Mouse (Mus musculus) embryonic facial prominence, embryonic 10.5 days (tissue): ENCODE measurements around the gene Efna5. TPM values are rescaled to one million over a fixed set of nuclear protein-coding genes. Genes with fewer than 3 reads are reported as not detected.

Experiments
- DNase-seq: peaks from one replicate; pipeline ENCODE4 v3.0.0-alpha.2; 2017; ENCODE audit warnings: low spot score
- H3K27ac ChIP-seq: fragments of 300-500 bp; sonication (generic); replicated peaks from 2 replicates; pipeline ENCODE4 v1.5.1; 2016; ENCODE audit warnings: mild to moderate bottlenecking
- H3K27me3 ChIP-seq: fragments of 300-500 bp; sonication (generic); replicated peaks from 2 replicates; pipeline ENCODE4 v1.6.1; 2016; ENCODE audit warnings: low read depth, mild to moderate bottlenecking; ENCODE audit not compliant: poor library complexity, severe bottlenecking
- H3K36me3 ChIP-seq: fragments of 300-500 bp; sonication (generic); replicated peaks from 2 replicates; pipeline ENCODE4 v1.6.1; 2016; ENCODE audit warnings: mild to moderate bottlenecking, moderate library complexity
- H3K4me1 ChIP-seq: fragments of 300-500 bp; sonication (generic); 2 replicates; pipeline ENCODE4 v1.6.1; 2016
- H3K4me3 ChIP-seq: fragments of 300-500 bp; sonication (generic); 2 replicates; pipeline ENCODE4 v1.5.1; 2016; ENCODE audit warnings: mild to moderate bottlenecking, moderate library complexity
- H3K9me3 ChIP-seq: fragments of 300-500 bp; sonication (generic); 2 replicates; pipeline ENCODE4 v1.6.1; 2016; ENCODE audit warnings: mild to moderate bottlenecking
- WGBS: fragments of 180-500 bp; shearing (Covaris S2); methylation state at CpG from one replicate; pipeline ENCODE4 v1.1.7; 2016; 5-methylcytosine and 5-hydroxymethylcytosine counted together
- polyA plus RNA-seq: library from polyadenylated mRNA; unstranded; fragments of >200 nt; fragmentation: Nextera tagmentation; extraction: Ambion mirVana; gene quantifications from 2 replicates; pipeline ENCODE4 v1.2.1, GENCODE M21; 2016

Gene Efna5
- polyA plus RNA-seq, 1 experiment from 2014 or later, result 61.8 TPM

DNA sequence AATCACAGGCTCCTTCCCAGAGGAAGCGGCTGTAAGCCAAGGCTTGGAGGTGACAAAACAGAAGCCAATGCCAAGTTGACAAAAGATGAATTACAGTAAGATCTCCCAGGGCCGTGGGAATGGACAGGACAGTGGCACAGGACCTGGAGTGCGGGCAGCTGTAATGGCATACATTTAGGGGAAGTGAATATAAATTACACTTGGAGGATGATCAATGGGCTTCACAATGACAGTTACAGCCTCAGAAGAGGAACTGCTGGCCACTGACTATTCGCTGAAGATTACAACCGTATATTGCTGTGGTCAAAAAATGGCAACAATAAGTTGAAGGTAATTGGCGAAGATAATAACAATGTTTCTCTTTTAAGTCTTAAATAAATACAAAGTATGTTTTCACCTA is 67.7 kb downstream of the Efna5 start:
- Histone ChIP-seq H3K27ac (no peak overlapping the region), H3K9me3 (no peaks in the 10 kb centered on the region), H3K27me3 (no peaks in the 10 kb centered on the region), H3K36me3 (no peaks in the 10 kb centered on the region), H3K4me3 (no peak overlapping the region), H3K4me1 (peaks cover 27% of the 10 kb centered on the region)
- no peak for DNase-seq
- 94% methylated on average over 6 of the region's 6 CpGs for WGBS

DNA sequence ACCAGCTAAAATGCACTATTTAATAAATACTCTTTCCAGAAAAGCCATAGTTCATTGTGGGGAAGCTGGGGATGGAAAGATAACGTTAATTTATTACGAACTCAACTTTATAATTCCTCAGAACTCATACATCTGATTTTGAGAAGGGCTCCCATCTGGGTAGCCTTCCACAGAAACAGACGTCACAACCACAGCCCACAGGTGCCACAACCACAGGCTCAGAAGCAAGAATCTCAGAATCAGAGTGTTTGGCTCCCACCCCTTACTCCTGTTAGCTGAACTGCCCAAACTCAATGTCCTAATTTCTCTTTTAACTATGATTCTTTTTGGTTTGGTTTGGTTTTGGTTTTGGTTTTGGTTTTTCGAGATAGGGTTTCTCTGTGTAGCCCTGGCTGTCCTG is 73.2 kb downstream of the Efna5 start:
- WGBS, result 91% methylated on average over 4 of the region's 4 CpGs
- no peaks in the 10 kb centered on the region for H3K9me3 ChIP-seq
- H3K27ac ChIP-seq, result no peak overlapping the region
- no peak for DNase-seq
- H3K36me3 ChIP-seq, result peaks cover 7% of the 10 kb centered on the region
- H3K4me3 ChIP-seq, result no peak overlapping the region
- H3K27me3 ChIP-seq, result no peaks in the 10 kb centered on the region
- H3K4me1 ChIP-seq, result peaks cover 4% of the 10 kb centered on the region; the same call in 1 of the 2 replicates

DNA sequence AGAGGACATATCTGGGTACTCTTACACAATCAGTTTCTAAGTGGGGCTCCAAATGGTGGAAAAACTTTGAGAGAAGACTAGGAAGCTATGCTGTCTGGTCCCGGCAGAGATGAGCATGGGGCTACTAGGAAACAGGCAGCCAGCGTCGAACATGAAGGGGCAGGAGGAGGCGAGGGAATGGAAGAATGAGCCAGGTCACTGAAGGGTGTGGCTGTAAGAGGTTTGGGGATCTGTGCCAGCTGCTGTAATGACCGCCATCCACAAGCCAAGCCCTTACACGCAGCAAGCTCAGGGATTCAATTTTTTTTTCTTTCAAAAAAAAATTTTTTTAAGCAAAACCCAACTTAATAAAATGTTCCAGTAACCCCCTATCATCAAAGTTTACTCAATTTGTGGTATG is 74.5 kb downstream of the Efna5 start:
- H3K36me3 ChIP-seq, result peaks cover 7% of the 10 kb centered on the region
- H3K27ac ChIP-seq, result no peak overlapping the region
- H3K9me3 ChIP-seq, result no peaks in the 10 kb centered on the region
- H3K4me3 ChIP-seq, result no peak overlapping the region
- no peaks in the 10 kb centered on the region for H3K27me3 ChIP-seq
- WGBS, result 94% methylated on average over 6 of the region's 6 CpGs
- H3K4me1 ChIP-seq, result peaks cover 7% of the 10 kb centered on the region; the same call in 1 of the 2 replicates
- no peak for DNase-seq

DNA sequence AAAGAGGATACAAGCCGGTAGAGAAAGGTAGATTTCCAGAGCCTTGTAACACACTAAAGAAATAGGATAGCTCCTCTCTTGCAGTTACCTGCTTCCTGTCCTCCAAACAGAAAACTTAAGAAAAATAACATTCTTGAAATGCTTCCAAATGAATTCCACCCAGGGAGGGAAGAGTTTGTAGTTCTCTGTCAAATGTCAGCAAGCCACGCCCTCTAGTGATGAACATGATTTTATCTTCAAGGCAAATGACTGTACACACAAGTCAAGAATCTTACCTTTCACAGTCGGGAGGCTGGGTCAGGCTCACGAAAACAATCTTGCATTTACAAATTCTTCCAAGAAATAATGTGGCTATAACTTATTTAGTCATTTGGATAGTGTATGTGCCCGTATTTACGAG is 78.4 kb downstream of the Efna5 start:
- 86% methylated on average over 6 of the region's 6 CpGs for WGBS
- Histone ChIP-seq H3K27me3 (no peaks in the 10 kb centered on the region), H3K9me3 (no peaks in the 10 kb centered on the region), H3K4me1 (peaks cover 10% of the 10 kb centered on the region; the same call in 1 of the 2 replicates), H3K4me3 (no peak overlapping the region), H3K36me3 (peaks cover 7% of the 10 kb centered on the region), H3K27ac (no peak overlapping the region)
- DNase-seq, result no peak

DNA sequence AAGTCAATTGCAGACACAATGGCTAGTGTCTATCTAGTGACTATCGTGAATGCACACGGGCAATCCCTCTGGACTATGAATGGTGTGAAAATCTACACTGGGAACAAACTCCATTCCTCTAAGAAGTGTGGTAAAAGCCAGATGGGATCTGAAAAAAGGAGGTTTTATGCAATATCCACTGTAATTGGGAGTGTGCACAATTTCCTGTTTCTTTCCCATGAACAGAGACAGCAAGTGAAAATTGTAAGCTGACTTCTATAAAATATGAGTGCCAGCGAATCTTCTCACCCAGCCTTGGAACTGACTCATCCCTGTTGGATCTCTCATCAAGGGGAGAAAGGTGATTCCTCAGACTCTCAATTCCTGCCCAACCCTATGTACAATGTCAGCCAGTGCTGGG is 83.8 kb downstream of the Efna5 start:
- 96% methylated on average over 3 of the region's 3 CpGs for WGBS
- no peak for DNase-seq
- Histone ChIP-seq H3K36me3 (no peaks in the 10 kb centered on the region), H3K9me3 (no peaks in the 10 kb centered on the region), H3K27ac (no peak overlapping the region), H3K27me3 (no peaks in the 10 kb centered on the region), H3K4me1 (peaks cover 20% of the 10 kb centered on the region), H3K4me3 (no peak overlapping the region)

DNA sequence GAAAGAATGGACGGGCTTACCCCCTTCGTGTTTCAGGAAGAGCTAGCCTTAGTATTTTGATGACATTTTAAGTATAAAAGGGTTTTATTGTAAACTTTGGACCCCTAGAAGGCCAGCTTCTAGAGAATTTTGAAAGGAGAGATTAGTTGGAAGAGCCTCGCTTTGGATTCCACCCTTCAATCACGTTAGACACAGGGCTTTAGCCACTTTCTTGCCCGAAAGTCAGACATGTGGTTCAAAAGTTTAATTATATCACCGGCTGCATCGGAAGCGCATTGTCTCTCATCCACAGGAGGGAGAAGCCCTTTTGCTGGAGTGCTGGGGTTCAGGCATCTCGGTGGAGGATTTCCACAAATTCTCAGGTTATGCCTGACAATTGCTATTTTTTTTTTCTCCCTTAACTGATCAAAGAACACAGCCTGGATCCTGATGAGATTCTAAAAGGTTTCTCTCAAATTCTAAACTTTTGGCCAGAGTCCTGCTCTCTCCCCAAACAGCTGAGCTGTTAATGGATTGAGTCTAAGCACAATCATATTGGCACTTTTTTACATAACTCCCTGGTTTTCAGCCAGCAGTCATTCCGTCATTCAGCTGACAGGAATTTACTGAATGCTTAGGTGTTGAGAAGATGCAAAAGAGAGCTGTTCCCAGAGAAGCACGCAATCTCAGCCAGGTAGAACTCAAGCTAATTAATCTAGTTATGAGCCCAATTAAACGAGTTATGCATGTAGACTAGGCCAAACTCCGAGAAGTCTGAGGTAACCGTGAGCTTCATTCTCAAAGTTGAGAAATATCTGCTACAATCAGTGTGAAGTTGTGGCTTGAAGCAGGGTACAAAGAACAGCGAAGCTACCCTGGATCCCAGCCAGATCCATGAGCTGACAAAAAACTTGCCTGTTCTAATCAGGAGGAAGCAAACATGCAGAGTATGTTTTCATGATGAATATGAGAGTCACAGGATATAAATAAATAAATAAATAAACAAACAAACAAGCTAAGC is 91.5 kb downstream of the Efna5 start:
- Histone ChIP-seq H3K27ac (no peak overlapping the region), H3K4me3 (no peak overlapping the region), H3K27me3 (no peaks in the 10 kb centered on the region), H3K36me3 (no peaks in the 10 kb centered on the region), H3K9me3 (no peaks in the 10 kb centered on the region), H3K4me1 (peaks cover 70% of the 10 kb centered on the region)
- WGBS, result 31% methylated on average over 15 of the region's 15 CpGs
- DNase-seq, result no peak

DNA sequence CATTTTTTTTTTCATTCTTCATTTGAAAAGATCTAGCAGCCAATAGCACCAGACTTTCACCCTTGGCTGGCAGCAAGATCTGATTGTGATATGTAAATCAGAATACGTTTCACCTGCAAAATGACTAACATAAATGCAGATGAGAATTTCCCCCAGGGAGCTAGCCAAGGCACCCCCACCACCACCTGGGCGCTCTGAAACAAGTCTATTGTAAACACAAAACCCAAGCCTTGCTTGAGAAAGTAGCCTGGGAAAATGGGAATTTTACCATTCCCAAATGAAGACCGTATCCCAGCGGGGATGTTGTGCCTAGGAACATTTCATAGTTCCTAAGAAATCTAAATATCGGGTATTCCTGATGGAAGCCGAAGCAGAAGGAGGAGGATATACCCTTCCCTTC is 92.3 kb downstream of the Efna5 start:
- no peak for DNase-seq
- H3K36me3 ChIP-seq, result no peaks in the 10 kb centered on the region

DNA sequence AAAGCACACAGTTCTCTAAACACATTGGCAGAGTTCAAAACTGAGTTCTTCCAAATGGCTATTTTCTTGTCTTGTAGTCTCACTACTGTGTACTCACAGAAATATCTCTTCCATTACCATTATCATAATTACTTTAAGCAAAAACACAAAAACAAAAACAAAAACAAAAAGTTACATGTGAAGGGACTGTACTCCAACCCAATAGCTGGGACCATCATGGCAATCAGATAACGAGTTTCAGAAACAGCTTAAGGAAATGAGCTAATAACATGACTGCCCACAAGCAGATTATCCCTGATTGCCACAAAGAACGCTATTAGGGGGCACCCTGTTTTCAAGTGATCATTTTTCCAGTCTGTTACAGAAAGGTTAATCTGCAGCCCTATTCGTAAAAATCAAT is 93.3 kb downstream of the Efna5 start:
- Histone ChIP-seq H3K27ac (no peak overlapping the region), H3K4me1 (peaks cover 79% of the 10 kb centered on the region), H3K36me3 (no peaks in the 10 kb centered on the region), H3K9me3 (no peaks in the 10 kb centered on the region), H3K4me3 (no peak overlapping the region), H3K27me3 (no peaks in the 10 kb centered on the region)
- DNase-seq, result no peak
- 29% methylated on average over 3 of the region's 3 CpGs for WGBS

More for the DNA sequence above, 92.3 kb downstream of the Efna5 start:
- H3K4me1 ChIP-seq, result peaks cover 77% of the 10 kb centered on the region
- WGBS, result 40% methylated on average over 6 of the region's 6 CpGs
- H3K4me3 ChIP-seq, result no peak overlapping the region
- H3K27ac ChIP-seq, result no peak overlapping the region
- H3K27me3 ChIP-seq, result no peaks in the 10 kb centered on the region
- H3K9me3 ChIP-seq, result no peaks in the 10 kb centered on the region

DNA sequence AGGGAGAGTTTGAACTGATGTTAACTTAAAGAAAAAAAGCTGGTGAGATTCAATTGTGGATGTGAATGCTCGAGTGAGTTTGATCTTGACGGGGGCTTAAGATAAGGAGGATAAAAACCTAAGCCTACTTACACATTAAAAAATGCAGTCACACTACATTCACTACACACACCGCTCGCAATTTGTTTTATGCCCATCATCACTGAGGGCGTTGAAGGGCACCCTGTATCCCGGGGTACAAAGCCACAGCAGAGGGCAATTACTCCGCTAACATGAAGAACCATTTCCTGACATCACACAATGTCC is 94.6 kb downstream of the Efna5 start:
- no peaks in the 10 kb centered on the region for H3K27me3 ChIP-seq
- no peak overlapping the region for H3K27ac ChIP-seq
- H3K36me3 ChIP-seq, result no peaks in the 10 kb centered on the region
- 59% methylated on average over 7 of the region's 7 CpGs for WGBS
- no peak overlapping the region for H3K4me3 ChIP-seq
- no peaks in the 10 kb centered on the region for H3K9me3 ChIP-seq
- peaks cover 80% of the 10 kb centered on the region for H3K4me1 ChIP-seq
- no peak for DNase-seq

DNA sequence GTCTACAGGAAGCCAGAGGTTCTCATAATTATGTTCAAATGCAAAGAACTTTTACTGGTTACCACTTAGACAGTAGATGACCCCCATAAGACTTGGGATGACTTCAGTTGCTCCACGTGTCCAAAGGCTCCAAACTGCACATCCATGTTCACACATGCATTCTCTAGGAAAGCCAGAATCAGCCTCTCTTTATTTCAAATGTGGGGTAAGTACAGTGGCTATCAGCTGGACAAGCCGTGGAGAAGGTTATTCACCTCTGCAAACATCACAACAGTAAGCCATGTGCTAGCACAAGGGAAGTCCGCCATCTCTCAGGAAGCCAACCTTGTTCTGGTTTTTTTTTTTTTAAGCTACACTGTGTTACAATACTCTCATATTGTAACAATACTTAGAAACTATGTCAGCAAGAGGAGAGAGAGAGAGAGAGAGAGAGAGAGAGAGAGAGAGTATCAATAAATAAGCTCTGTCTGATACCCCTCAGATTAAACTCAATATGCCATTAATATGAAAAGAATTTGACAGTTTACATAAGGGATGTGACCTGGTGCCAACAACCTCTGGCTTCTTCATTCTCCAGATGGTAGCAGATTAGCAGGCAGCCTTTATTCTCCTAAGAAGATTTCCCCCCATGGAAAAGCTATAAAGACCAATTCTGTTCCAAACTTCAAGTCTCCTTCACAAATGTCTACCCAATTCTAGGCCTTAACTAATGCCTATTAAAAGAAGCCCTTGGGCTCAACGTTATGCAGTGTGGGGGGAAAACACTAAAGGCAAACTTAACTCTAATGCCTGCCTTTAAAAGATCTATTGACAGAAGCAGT is 95.1 kb downstream of the Efna5 start:
- Histone ChIP-seq H3K4me3 (no peak overlapping the region), H3K36me3 (no peaks in the 10 kb centered on the region), H3K27ac (no peak overlapping the region), H3K27me3 (no peaks in the 10 kb centered on the region), H3K4me1 (peaks cover 83% of the 10 kb centered on the region), H3K9me3 (no peaks in the 10 kb centered on the region)
- WGBS, result 61% methylated on average over 4 of the region's 4 CpGs
- no peak for DNase-seq

DNA sequence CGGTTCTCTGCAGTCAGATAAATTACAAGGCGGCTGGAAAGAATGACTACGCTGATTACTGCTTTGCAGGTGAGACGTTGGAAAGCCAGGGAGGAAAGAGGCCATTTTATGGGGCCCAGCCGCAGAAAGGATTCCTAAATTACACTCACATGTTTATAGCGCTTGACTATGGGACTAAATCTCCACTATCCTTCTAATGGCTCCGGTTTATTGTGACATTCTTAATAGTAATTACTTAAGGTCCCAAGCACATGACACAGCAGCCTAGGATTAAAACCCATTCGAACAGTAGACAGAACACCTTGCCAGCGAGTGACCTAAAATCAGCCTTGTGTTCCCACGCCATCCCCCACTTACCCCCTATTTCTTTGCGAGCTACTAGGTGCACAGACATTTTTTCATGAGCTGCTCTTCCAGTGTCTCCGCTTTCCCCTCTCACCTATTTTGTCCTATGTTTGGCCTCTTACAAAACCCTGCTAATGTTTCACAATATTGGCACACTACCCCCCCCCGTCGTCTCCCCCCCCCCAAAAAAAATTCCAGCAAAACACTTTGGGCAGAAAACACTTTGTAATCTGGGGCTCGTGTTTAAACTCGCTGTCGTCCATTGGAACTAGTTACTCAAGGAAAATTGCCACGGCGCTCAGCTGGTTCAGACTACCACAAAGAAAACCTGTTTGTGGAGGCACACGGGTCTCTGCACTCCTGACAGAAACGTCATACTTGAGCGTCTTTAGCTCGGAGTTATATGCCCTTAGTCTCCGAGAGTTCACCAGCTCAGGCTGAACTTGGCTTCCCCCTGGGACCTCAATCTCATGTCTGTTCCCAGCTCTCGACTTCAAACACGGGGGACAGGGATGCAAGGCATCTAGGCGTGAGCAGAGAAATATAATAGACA is 96.6 kb downstream of the Efna5 start:
- Histone ChIP-seq H3K9me3 (no peaks in the 10 kb centered on the region), H3K36me3 (no peaks in the 10 kb centered on the region), H3K4me1 (peaks cover 81% of the 10 kb centered on the region), H3K27me3 (no peaks in the 10 kb centered on the region), H3K4me3 (peak overlapping the region; percentile 43), H3K27ac (peak overlapping the region; percentile 40; the same call in 1 of the 2 replicates)
- peak; percentile 48 for DNase-seq
- 24% methylated on average over 27 of the region's 27 CpGs for WGBS
